Mouse (Mus musculus): Measurements from ENCODE around the gene Atg9b.

DNA sequence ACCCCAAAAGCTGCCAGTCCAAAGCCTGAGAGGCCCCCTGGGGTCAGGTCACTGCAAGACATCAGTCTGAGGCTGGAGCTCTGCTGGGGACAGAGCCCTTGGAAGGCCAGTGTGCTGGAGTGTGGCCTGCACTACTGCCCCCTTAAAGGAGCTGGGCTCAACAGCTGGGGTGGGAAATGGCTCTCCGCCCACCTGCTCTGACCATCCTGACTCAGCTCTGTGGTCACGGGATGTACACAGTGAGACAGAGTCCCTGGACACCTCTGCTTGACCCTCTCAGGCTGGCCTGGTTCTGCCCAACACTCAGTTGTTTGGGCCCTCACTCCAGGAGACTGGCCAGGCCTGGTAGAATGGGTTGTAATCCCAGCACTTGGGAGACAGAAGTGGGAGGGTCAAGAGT, 17.5 kb upstream of the Atg9b start:
- TF ChIP-seq CTCF (IDR thresholded peaks at IDR 0.05; ENCODE audit: low read depth, low read length) (no peak), EP300 (IDR thresholded peaks at IDR 0.05; ENCODE audit: insufficient read depth, low read depth, low read length) (no peak), POLR2A (IDR thresholded peaks at IDR 0.05; ENCODE audit: insufficient read depth, low read length) (no peak)
